Mouse (Mus musculus): Measurements from ENCODE around the gene Gm17428. TPM values are rescaled to one million over a fixed set of nuclear protein-coding genes. Genes with fewer than 3 reads are reported as not detected.
"Not testable (repeated sequence)": the region's sequence is repeated elsewhere in the genome, so short reads cannot be mapped to it uniquely, and the experiment has no call there.

Gene Gm17428
- polyA plus RNA-seq, 1 experiment from 2014 or later = not detected

DNA sequence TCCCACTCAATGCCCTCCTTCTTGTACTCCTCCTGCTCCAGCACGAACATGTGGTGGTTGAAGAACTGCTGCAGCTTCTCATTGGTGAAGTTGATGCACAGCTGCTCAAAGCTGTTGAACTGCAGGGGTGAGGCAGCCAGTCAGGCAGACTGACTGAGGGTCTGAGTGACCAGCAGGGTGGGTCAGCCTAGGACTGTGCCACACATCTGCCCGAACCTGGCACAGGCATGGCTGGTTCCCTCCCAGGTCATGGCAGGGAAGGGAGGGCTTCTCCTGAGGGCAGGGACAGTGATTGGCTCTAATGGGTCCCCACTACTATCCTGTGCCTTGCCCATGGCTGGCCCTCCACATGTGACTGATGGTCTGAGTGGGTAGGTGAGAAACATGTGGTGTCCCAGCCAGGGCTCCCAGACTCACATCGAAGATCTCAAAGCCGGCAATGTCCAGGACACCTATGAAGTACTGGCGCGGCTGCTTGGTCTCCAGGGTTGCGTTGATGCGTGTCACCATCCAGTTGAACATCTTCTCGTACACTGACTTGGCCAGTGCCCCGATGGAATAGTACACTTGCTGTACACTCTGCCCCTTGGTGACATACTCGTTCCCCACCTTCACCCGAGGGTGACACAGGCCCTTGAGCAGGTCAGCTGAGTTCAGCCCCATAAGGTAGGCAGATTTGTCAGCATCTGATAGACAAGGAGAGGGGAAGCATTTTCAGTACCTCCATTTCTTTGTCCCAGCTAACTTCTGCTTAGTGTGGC, 16.7 kb upstream of the Gm17428 start:
- not testable (repeated sequence) for H3K9me3 ChIP-seq (ENCODE audit: control insufficient read depth, low read length); H3K4me1 ChIP-seq (ENCODE audit: control insufficient read depth, insufficient read depth, low read length); H3K9ac ChIP-seq (ENCODE audit: low read depth, low read length); H3K27ac ChIP-seq (ENCODE audit: low read depth, low read length); H3K36me3 ChIP-seq (ENCODE audit: control insufficient read depth, insufficient read depth, low read length); H3K4me3 ChIP-seq (ENCODE audit: low read length); H3K27me3 ChIP-seq (ENCODE audit: control insufficient read depth, insufficient read depth, low read length); H3K4me2 ChIP-seq (replicated peaks; ENCODE audit: low read depth, low read length)
- ATAC-seq (ENCODE audit: low FRiP score, low TSS enrichment) = peak; percentile 21; the same call in 1 of the 2 replicates
- 88% methylated on average over 12 of the region's 12 CpGs for WGBS

DNA sequence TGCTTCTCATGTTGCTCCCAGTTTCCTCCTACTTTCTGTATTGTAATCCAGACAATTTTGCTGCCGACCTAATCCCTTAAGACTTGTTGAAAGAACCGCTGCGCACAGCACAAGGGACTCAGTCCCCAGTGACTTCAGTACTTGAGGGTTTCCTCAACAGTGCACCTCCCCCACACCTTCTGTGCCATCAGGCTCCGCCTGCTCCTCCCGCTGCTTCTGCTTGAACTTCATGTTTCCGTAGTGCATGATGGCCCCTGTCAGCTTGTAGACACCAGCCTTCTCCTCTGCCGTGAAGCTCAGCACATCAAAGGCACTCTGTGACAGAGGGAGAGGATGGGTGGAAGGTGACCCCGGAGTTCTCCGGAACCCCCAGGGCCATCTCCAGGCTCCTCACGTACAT, 16.0 kb upstream of the Gm17428 start:
- no peak overlapping the region for H3K9ac ChIP-seq (ENCODE audit: low read depth, low read length)
- WGBS = 65% methylated on average over 10 of the region's 10 CpGs
- H3K27ac ChIP-seq (ENCODE audit: low read depth, low read length) = no peak overlapping the region
- H3K9me3 ChIP-seq (ENCODE audit: control insufficient read depth, low read length) = no peaks in the 10 kb centered on the region
- no peak overlapping the region for H3K4me3 ChIP-seq (ENCODE audit: low read length)
- no peaks in the 10 kb centered on the region for H3K27me3 ChIP-seq (ENCODE audit: control insufficient read depth, insufficient read depth, low read length)
- ATAC-seq (ENCODE audit: low FRiP score, low TSS enrichment) = no peak
- H3K36me3 ChIP-seq (ENCODE audit: control insufficient read depth, insufficient read depth, low read length) = no peaks in the 10 kb centered on the region
- no peaks in the 10 kb centered on the region for H3K4me1 ChIP-seq (ENCODE audit: control insufficient read depth, insufficient read depth, low read length)
- H3K4me2 ChIP-seq (replicated peaks; ENCODE audit: low read depth, low read length) = no peak overlapping the region

DNA sequence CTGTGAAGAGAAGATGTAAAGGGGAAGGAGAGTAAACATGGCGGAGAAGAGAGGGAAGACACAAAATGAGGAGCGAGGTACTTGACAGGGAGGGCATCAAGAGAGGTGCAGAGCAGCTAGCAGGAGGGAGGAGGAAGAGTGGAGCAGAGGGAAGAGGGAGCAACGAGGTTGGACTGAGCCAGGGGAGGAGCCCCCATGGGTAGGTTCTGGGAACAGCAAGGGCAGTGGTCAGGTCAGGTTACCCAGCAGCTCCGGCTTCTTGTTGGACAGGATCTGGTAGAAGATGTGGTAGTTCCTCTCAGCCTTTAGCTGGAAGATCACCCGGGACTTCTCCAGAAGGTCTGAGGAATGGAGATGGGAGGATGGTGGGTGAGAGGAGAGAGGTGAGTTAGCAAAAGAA, 15.2 kb upstream of the Gm17428 start:
- Histone ChIP-seq H3K36me3 (ENCODE audit: control insufficient read depth, insufficient read depth, low read length) (no peaks in the 10 kb centered on the region), H3K27ac (ENCODE audit: low read depth, low read length) (no peak overlapping the region), H3K27me3 (ENCODE audit: control insufficient read depth, insufficient read depth, low read length) (no peaks in the 10 kb centered on the region), H3K4me1 (ENCODE audit: control insufficient read depth, insufficient read depth, low read length) (no peaks in the 10 kb centered on the region), H3K9me3 (ENCODE audit: control insufficient read depth, low read length) (no peaks in the 10 kb centered on the region), H3K9ac (ENCODE audit: low read depth, low read length) (no peak overlapping the region), H3K4me2 (replicated peaks; ENCODE audit: low read depth, low read length) (no peak overlapping the region), H3K4me3 (ENCODE audit: low read length) (no peak overlapping the region)
- no peak for ATAC-seq (ENCODE audit: low FRiP score, low TSS enrichment)
- 71% methylated on average over 5 of the region's 5 CpGs for WGBS

GRCm38 (mm10) chr14:54962714-54963113, 14.0 kb upstream of the Gm17428 start:
- H3K9me3 ChIP-seq (ENCODE audit: control insufficient read depth, low read length) = no peaks in the 10 kb centered on the region
- H3K27me3 ChIP-seq (ENCODE audit: control insufficient read depth, insufficient read depth, low read length) = no peaks in the 10 kb centered on the region
- ATAC-seq (ENCODE audit: low FRiP score, low TSS enrichment) = no peak
- no peak overlapping the region for H3K4me3 ChIP-seq (ENCODE audit: low read length)
- no peak overlapping the region for H3K9ac ChIP-seq (ENCODE audit: low read depth, low read length)
- no peak overlapping the region for H3K4me2 ChIP-seq (replicated peaks; ENCODE audit: low read depth, low read length)
- no peaks in the 10 kb centered on the region for H3K36me3 ChIP-seq (ENCODE audit: control insufficient read depth, insufficient read depth, low read length)
- H3K4me1 ChIP-seq (ENCODE audit: control insufficient read depth, insufficient read depth, low read length) = no peaks in the 10 kb centered on the region
- H3K27ac ChIP-seq (ENCODE audit: low read depth, low read length) = no peak overlapping the region
- 86% methylated on average over 7 of the region's 7 CpGs for WGBS

GRCm38 (mm10) chr14:54963727-54964126, 13.0 kb upstream of the Gm17428 start:
- 89% methylated on average over 11 of the region's 11 CpGs for WGBS
- ATAC-seq (ENCODE audit: low FRiP score, low TSS enrichment) = no peak
- no peak overlapping the region for H3K27ac ChIP-seq (ENCODE audit: low read depth, low read length)
- H3K4me2 ChIP-seq (replicated peaks; ENCODE audit: low read depth, low read length) = no peak overlapping the region
- no peaks in the 10 kb centered on the region for H3K4me1 ChIP-seq (ENCODE audit: control insufficient read depth, insufficient read depth, low read length)
- no peaks in the 10 kb centered on the region for H3K36me3 ChIP-seq (ENCODE audit: control insufficient read depth, insufficient read depth, low read length)
- no peaks in the 10 kb centered on the region for H3K27me3 ChIP-seq (ENCODE audit: control insufficient read depth, insufficient read depth, low read length)
- no peak overlapping the region for H3K4me3 ChIP-seq (ENCODE audit: low read length)
- H3K9me3 ChIP-seq (ENCODE audit: control insufficient read depth, low read length) = no peaks in the 10 kb centered on the region
- H3K9ac ChIP-seq (ENCODE audit: low read depth, low read length) = no peak overlapping the region

- H3K27me3 ChIP-seq (ENCODE audit: control insufficient read depth, insufficient read depth, low read length) = no peaks in the 10 kb centered on the region
- no peak overlapping the region for H3K9ac ChIP-seq (ENCODE audit: low read depth, low read length)
- no peak for ATAC-seq (ENCODE audit: low FRiP score, low TSS enrichment)
- H3K9me3 ChIP-seq (ENCODE audit: control insufficient read depth, low read length) = no peaks in the 10 kb centered on the region
- H3K4me2 ChIP-seq (replicated peaks; ENCODE audit: low read depth, low read length) = no peak overlapping the region
- H3K36me3 ChIP-seq (ENCODE audit: control insufficient read depth, insufficient read depth, low read length) = no peaks in the 10 kb centered on the region
- WGBS = 81% methylated on average over 15 of the region's 15 CpGs
- no peak overlapping the region for H3K27ac ChIP-seq (ENCODE audit: low read depth, low read length)
- no peak overlapping the region for H3K4me3 ChIP-seq (ENCODE audit: low read length)
- no peaks in the 10 kb centered on the region for H3K4me1 ChIP-seq (ENCODE audit: control insufficient read depth, insufficient read depth, low read length)
These were observed 11.7 kb upstream of the Gm17428 start for GRCm38 (mm10) chr14:54965044-54965443.

- ATAC-seq (ENCODE audit: low FRiP score, low TSS enrichment) = no peak
- Histone ChIP-seq H3K4me3 (ENCODE audit: low read length) (no peak overlapping the region), H3K27ac (ENCODE audit: low read depth, low read length) (no peak overlapping the region), H3K27me3 (ENCODE audit: control insufficient read depth, insufficient read depth, low read length) (no peaks in the 10 kb centered on the region), H3K4me2 (replicated peaks; ENCODE audit: low read depth, low read length) (no peak overlapping the region), H3K9me3 (ENCODE audit: control insufficient read depth, low read length) (no peaks in the 10 kb centered on the region), H3K36me3 (ENCODE audit: control insufficient read depth, insufficient read depth, low read length) (no peaks in the 10 kb centered on the region), H3K9ac (ENCODE audit: low read depth, low read length) (no peak overlapping the region), H3K4me1 (ENCODE audit: control insufficient read depth, insufficient read depth, low read length) (no peaks in the 10 kb centered on the region)
- WGBS = 68% methylated on average over 6 of the region's 6 CpGs
These were observed 11.1 kb upstream of the Gm17428 start for GRCm38 (mm10) chr14:54965631-54966030.

GRCm38 (mm10) chr14:54966320-54966977, 10.3 kb upstream of the Gm17428 start, which contains the start of gene Myh6:
Gene Myh6, minus strand, starts transcription at chr14:54966927.
- ATAC-seq (ENCODE audit: low FRiP score, low TSS enrichment) = no peak
- no peak within 1 kb of the TSS for H3K27ac ChIP-seq (ENCODE audit: low read depth, low read length)
- 67% methylated on average over 7 of the region's 7 CpGs for WGBS
- no peaks in the 10 kb centered on the region for H3K4me1 ChIP-seq (ENCODE audit: control insufficient read depth, insufficient read depth, low read length)
- no peaks in the 10 kb centered on the region for H3K36me3 ChIP-seq (ENCODE audit: control insufficient read depth, insufficient read depth, low read length)
- no peaks in the 10 kb centered on the region for H3K27me3 ChIP-seq (ENCODE audit: control insufficient read depth, insufficient read depth, low read length)
- H3K4me3 ChIP-seq (ENCODE audit: low read length) = no peak within 1 kb of the TSS
- H3K9ac ChIP-seq (ENCODE audit: low read depth, low read length) = no peak within 1 kb of the TSS
- H3K9me3 ChIP-seq (ENCODE audit: control insufficient read depth, low read length) = no peaks in the 10 kb centered on the region
- H3K4me2 ChIP-seq (replicated peaks; ENCODE audit: low read depth, low read length) = no peak within 1 kb of the TSS

- WGBS = 86% methylated on average over 3 of the region's 3 CpGs
These were observed 8.9 kb upstream of the Gm17428 start for GRCm38 (mm10) chr14:54967874-54968273.

More at GRCm38 (mm10) chr14:54967874-54968273, 8.9 kb upstream of the Gm17428 start:
- ATAC-seq (ENCODE audit: low FRiP score, low TSS enrichment) = no peak
- no peaks in the 10 kb centered on the region for H3K36me3 ChIP-seq (ENCODE audit: control insufficient read depth, insufficient read depth, low read length)
- no peaks in the 10 kb centered on the region for H3K27me3 ChIP-seq (ENCODE audit: control insufficient read depth, insufficient read depth, low read length)
- H3K9ac ChIP-seq (ENCODE audit: low read depth, low read length) = no peak overlapping the region
- no peak overlapping the region for H3K4me3 ChIP-seq (ENCODE audit: low read length)
- no peaks in the 10 kb centered on the region for H3K9me3 ChIP-seq (ENCODE audit: control insufficient read depth, low read length)
- H3K4me2 ChIP-seq (replicated peaks; ENCODE audit: low read depth, low read length) = no peak overlapping the region
- H3K27ac ChIP-seq (ENCODE audit: low read depth, low read length) = no peak overlapping the region
- no peaks in the 10 kb centered on the region for H3K4me1 ChIP-seq (ENCODE audit: control insufficient read depth, insufficient read depth, low read length)

Data from kidney, embryonic 14.5 days (tissue).